Mouse (Mus musculus): ENCODE data around the gene Micall2. TPM values are rescaled to one million over a fixed set of nuclear protein-coding genes. Genes with fewer than 3 reads are reported as not detected.

The Micall2 gene
- 7.0 and 7.6 TPM in 2 replicates for polyA plus RNA-seq (2012; rRNA removed)

GRCm38 (mm10) chr5:139735677-139736503 lies at the start of gene Micall2:
Micall2 (minus strand) TSS chr5:139736336.
- DNase-seq (ENCODE audit: low read depth in 1 of 2, low spot score in 2 of 2): peak; percentile 72 to 80
- 3% methylated on average over 49 of the region's 50 CpGs for WGBS
- Histone ChIP-seq H3K27me3 (ENCODE audit: control insufficient read depth, insufficient read depth, low read length) (0 out of 2 replicates have a peak, but pooled peaks cover 3% of the 10 kb centered on the region), H3K27ac (ENCODE audit: insufficient read depth, low read length) (peak within 1 kb of the TSS; percentile 39), H3K4me1 (ENCODE audit: control insufficient read depth, insufficient read depth, insufficient read length) (peaks cover 14% of the 10 kb centered on the region; the same call in 1 of the 2 replicates), H3K4me3 (ENCODE audit: extremely low read depth, insufficient read depth, insufficient read length) (peak within 1 kb of the TSS; percentile 50), H3K36me3 (ENCODE audit: control insufficient read depth, insufficient read depth, low read length) (no peaks in the 10 kb centered on the region)
- no peak for TF ChIP-seq POLR2A (IDR thresholded peaks at IDR 0.05; ENCODE audit: low read depth, low read length)
- TF ChIP-seq CTCF (IDR thresholded peaks at IDR 0.05; ENCODE audit: extremely low read depth, insufficient read depth, insufficient read length, insufficient replicate concordance): no peak

- Histone ChIP-seq H3K36me3 (ENCODE audit: control insufficient read depth, insufficient read depth, low read length) (no peaks in the 10 kb centered on the region), H3K27ac (ENCODE audit: insufficient read depth, low read length) (no peak overlapping the region), H3K4me3 (ENCODE audit: extremely low read depth, insufficient read depth, insufficient read length) (no peak overlapping the region), H3K4me1 (ENCODE audit: control insufficient read depth, insufficient read depth, insufficient read length) (no peaks in the 10 kb centered on the region), H3K27me3 (ENCODE audit: control insufficient read depth, insufficient read depth, low read length) (no peaks in the 10 kb centered on the region)
- peak in 1 of 2 experiments; percentile 46 for DNase-seq (ENCODE audit: low read depth in 1 of 2, low spot score in 2 of 2)
- no peak for TF ChIP-seq POLR2A (IDR thresholded peaks at IDR 0.05; ENCODE audit: low read depth, low read length)
- TF ChIP-seq CTCF (IDR thresholded peaks at IDR 0.05; ENCODE audit: extremely low read depth, insufficient read depth, insufficient read length, insufficient replicate concordance): no peak
- WGBS: 59% methylated on average over 8 of the region's 8 CpGs
Measured at GRCm38 (mm10) chr5:139781406-139781805, 45.3 kb upstream of the Micall2 start.

GRCm38 (mm10) chr5:139776966-139777365 lies 40.8 kb upstream of the Micall2 start:
- no peak for DNase-seq (ENCODE audit: low read depth in 1 of 2, low spot score in 2 of 2)
- H3K27ac ChIP-seq (ENCODE audit: insufficient read depth, low read length): no peak overlapping the region
- 17% methylated on average over 5 of the region's 5 CpGs for WGBS

GRCm38 (mm10) chr5:139775216-139775926 lies 39.2 kb upstream of the Micall2 start, which contains the start of gene Ints1:
Ints1 (minus strand) TSS chr5:139775674.
- DNase-seq (ENCODE audit: low read depth in 1 of 2, low spot score in 2 of 2): peak; percentile 87 to 95
- WGBS: under 1% methylated on average over 55 of the region's 55 CpGs
- H3K27me3 ChIP-seq (ENCODE audit: control insufficient read depth, insufficient read depth, low read length): no peaks in the 10 kb centered on the region
- H3K4me3 ChIP-seq (ENCODE audit: extremely low read depth, insufficient read depth, insufficient read length): peak within 1 kb of the TSS; percentile 82
- TF ChIP-seq CTCF (IDR thresholded peaks at IDR 0.05; ENCODE audit: extremely low read depth, insufficient read depth, insufficient read length, insufficient replicate concordance) (peak; percentile 99), POLR2A (IDR thresholded peaks at IDR 0.05; ENCODE audit: low read depth, low read length) (peak; percentile 24; the same call in 1 of the 2 replicates)
- H3K36me3 ChIP-seq (ENCODE audit: control insufficient read depth, insufficient read depth, low read length): peaks cover 23% of the 10 kb centered on the region
- peaks cover 3% of the 10 kb centered on the region; the same call in 1 of the 2 replicates for H3K4me1 ChIP-seq (ENCODE audit: control insufficient read depth, insufficient read depth, insufficient read length)
- no peak within 1 kb of the TSS for H3K27ac ChIP-seq (ENCODE audit: insufficient read depth, low read length)

More at GRCm38 (mm10) chr5:139776966-139777365, 40.8 kb upstream of the Micall2 start:
- H3K27me3 ChIP-seq (ENCODE audit: control insufficient read depth, insufficient read depth, low read length): no peaks in the 10 kb centered on the region
- TF ChIP-seq CTCF (IDR thresholded peaks at IDR 0.05; ENCODE audit: extremely low read depth, insufficient read depth, insufficient read length, insufficient replicate concordance) (no peak), POLR2A (IDR thresholded peaks at IDR 0.05; ENCODE audit: low read depth, low read length) (no peak)
- peaks cover 7% of the 10 kb centered on the region for H3K36me3 ChIP-seq (ENCODE audit: control insufficient read depth, insufficient read depth, low read length)
- peaks cover 3% of the 10 kb centered on the region; the same call in 1 of the 2 replicates for H3K4me1 ChIP-seq (ENCODE audit: control insufficient read depth, insufficient read depth, insufficient read length)
- H3K4me3 ChIP-seq (ENCODE audit: extremely low read depth, insufficient read depth, insufficient read length): no peak overlapping the region

- no peak for DNase-seq (ENCODE audit: low read depth in 1 of 2, low spot score in 2 of 2)
- Histone ChIP-seq H3K36me3 (ENCODE audit: control insufficient read depth, insufficient read depth, low read length) (peaks cover 71% of the 10 kb centered on the region), H3K4me1 (ENCODE audit: control insufficient read depth, insufficient read depth, insufficient read length) (no peaks in the 10 kb centered on the region), H3K27ac (ENCODE audit: insufficient read depth, low read length) (no peak overlapping the region), H3K27me3 (ENCODE audit: control insufficient read depth, insufficient read depth, low read length) (no peaks in the 10 kb centered on the region), H3K4me3 (ENCODE audit: extremely low read depth, insufficient read depth, insufficient read length) (no peak overlapping the region)
- TF ChIP-seq POLR2A (IDR thresholded peaks at IDR 0.05; ENCODE audit: low read depth, low read length) (no peak), CTCF (IDR thresholded peaks at IDR 0.05; ENCODE audit: extremely low read depth, insufficient read depth, insufficient read length, insufficient replicate concordance) (no peak)
- WGBS: 96% methylated on average over 8 of the region's 8 CpGs
Measured at GRCm38 (mm10) chr5:139768216-139768615, 32.1 kb upstream of the Micall2 start.

- DNase-seq (ENCODE audit: low read depth in 1 of 2, low spot score in 2 of 2): no peak
- H3K4me1 ChIP-seq (ENCODE audit: control insufficient read depth, insufficient read depth, insufficient read length): no peaks in the 10 kb centered on the region
- WGBS: 87% methylated on average over 11 of the region's 11 CpGs
- no peak overlapping the region for H3K4me3 ChIP-seq (ENCODE audit: extremely low read depth, insufficient read depth, insufficient read length)
- TF ChIP-seq CTCF (IDR thresholded peaks at IDR 0.05; ENCODE audit: extremely low read depth, insufficient read depth, insufficient read length, insufficient replicate concordance): peak; percentile 60; the same call in 1 of the 2 replicates
- no peak for TF ChIP-seq POLR2A (IDR thresholded peaks at IDR 0.05; ENCODE audit: low read depth, low read length)
- H3K27me3 ChIP-seq (ENCODE audit: control insufficient read depth, insufficient read depth, low read length): no peaks in the 10 kb centered on the region
- no peak overlapping the region for H3K27ac ChIP-seq (ENCODE audit: insufficient read depth, low read length)
- H3K36me3 ChIP-seq (ENCODE audit: control insufficient read depth, insufficient read depth, low read length): peaks cover 76% of the 10 kb centered on the region
Measured at GRCm38 (mm10) chr5:139764296-139764695, 28.2 kb upstream of the Micall2 start.

Measured in spleen, adult 2 months (tissue).